Mouse (Mus musculus): ENCODE measurements around the gene Tfg. TPM values are rescaled to one million over a fixed set of nuclear protein-coding genes. Genes with fewer than 3 reads are reported as not detected.

Gene Tfg
- polyA plus RNA-seq, 1 experiment from 2014 or later = 118 TPM

DNA sequence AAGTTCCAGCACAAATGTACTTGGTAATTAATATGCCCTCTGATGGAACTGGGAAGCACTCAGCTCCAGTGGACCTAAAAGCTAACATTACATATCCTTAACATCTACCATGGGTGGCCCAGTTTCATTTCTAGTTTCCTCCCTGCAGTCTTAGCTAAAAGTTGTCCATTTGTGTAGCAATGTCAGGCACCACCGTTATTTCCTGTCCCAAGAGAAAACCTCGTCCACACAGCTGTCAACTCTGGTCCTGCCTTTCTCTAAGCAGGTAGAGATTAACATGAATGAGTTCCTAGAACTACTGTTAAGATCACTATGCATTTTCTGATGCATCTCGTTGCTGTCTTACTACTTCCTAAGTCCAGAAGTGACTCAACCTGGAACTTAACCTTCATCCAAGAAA, 1.6 kb downstream of the Tfg start:
- ATAC-seq (replicated peaks; ENCODE audit: low FRiP score, low read depth) (no peak), DNase-seq (ENCODE audit: low spot score) (no peak)
- Histone ChIP-seq H3K4me3 (replicated peaks; ENCODE audit: low read depth, low read length) (no peak overlapping the region), H3K9ac (ENCODE audit: low read depth, low read length) (no peak overlapping the region), H3K27ac (no peak overlapping the region), H3K36me3 (ENCODE audit: insufficient read depth, low read length) (peaks cover 13% of the 10 kb centered on the region), H3K9me3 (replicated peaks; ENCODE audit: low read length) (no peaks in the 10 kb centered on the region), H3K4me1 (replicated peaks; ENCODE audit: insufficient read depth, low read length) (peaks cover 7% of the 10 kb centered on the region; the same call in 1 of the 2 replicates), H3K4me2 (ENCODE audit: low read length) (peak overlapping the region; percentile 83), H3K27me3 (ENCODE audit: insufficient read depth, low read length) (no peaks in the 10 kb centered on the region)
- WGBS = 57% methylated on average over 3 of the region's 3 CpGs
- no peak for TF ChIP-seq CTCF (IDR thresholded peaks at IDR 0.05; ENCODE audit: low read depth)

DNA sequence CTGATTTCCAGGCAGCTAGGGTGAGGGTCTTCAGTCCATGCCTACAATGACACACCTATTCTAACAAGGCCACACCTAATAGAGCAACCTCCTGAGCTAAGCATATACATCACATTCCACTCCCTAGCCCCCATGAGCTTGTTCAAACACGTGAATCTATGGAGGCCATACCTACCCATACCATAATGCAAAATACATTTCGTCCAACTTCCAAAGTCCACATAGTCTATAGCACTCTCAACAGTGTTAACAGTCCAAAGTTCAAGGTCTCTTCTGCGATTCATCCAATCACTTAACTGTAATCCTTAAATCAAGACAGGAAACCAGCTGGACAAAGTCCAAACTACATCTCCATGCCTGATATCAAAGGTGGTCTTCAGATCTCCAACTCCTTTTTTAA, 7.2 kb downstream of the Tfg start:
- no peak overlapping the region for H3K4me2 ChIP-seq (ENCODE audit: low read length)
- 85% methylated on average over 3 of the region's 3 CpGs for WGBS
- H3K4me1 ChIP-seq (replicated peaks; ENCODE audit: insufficient read depth, low read length) = no peaks in the 10 kb centered on the region
- no peaks in the 10 kb centered on the region for H3K9me3 ChIP-seq (replicated peaks; ENCODE audit: low read length)
- no peak overlapping the region for H3K27ac ChIP-seq
- ATAC-seq (replicated peaks; ENCODE audit: low FRiP score, low read depth) = no peak
- no peak overlapping the region for H3K9ac ChIP-seq (ENCODE audit: low read depth, low read length)
- DNase-seq (ENCODE audit: low spot score) = no peak
- H3K36me3 ChIP-seq (ENCODE audit: insufficient read depth, low read length) = peaks cover 36% of the 10 kb centered on the region
- no peak overlapping the region for H3K4me3 ChIP-seq (replicated peaks; ENCODE audit: low read depth, low read length)
- no peaks in the 10 kb centered on the region for H3K27me3 ChIP-seq (ENCODE audit: insufficient read depth, low read length)
- no peak for TF ChIP-seq CTCF (IDR thresholded peaks at IDR 0.05; ENCODE audit: low read depth)

DNA sequence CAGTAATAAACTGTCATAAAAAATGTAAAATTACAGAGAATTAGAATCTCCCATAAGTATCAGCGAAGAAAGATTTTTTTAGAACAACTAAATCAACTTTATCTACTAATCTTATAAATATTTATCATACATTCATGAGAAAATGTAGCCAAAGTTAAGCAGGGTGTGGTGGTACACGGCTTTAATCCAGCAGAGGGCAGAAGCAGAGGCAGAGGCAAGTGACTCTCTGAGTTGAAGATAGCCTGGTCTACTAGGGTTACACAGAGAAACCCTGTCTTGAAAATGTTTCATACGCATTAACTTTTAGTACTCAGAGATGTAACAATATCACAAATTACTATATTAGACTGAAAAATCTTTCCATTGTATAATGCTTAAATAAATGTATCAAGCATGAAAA, 11.5 kb downstream of the Tfg start:
- Histone ChIP-seq H3K4me2 (ENCODE audit: low read length) (no peak overlapping the region), H3K27ac (no peak overlapping the region), H3K4me3 (replicated peaks; ENCODE audit: low read depth, low read length) (no peak overlapping the region), H3K36me3 (ENCODE audit: insufficient read depth, low read length) (peaks cover 29% of the 10 kb centered on the region), H3K27me3 (ENCODE audit: insufficient read depth, low read length) (no peaks in the 10 kb centered on the region), H3K9ac (ENCODE audit: low read depth, low read length) (no peak overlapping the region), H3K4me1 (replicated peaks; ENCODE audit: insufficient read depth, low read length) (no peaks in the 10 kb centered on the region), H3K9me3 (replicated peaks; ENCODE audit: low read length) (no peaks in the 10 kb centered on the region)
- ATAC-seq (replicated peaks; ENCODE audit: low FRiP score, low read depth) (no peak), DNase-seq (ENCODE audit: low spot score) (no peak)
- 83% methylated on average over 3 of the region's 3 CpGs for WGBS
- TF ChIP-seq CTCF (IDR thresholded peaks at IDR 0.05; ENCODE audit: low read depth) = peak; percentile 25; the same call in 1 of the 2 replicates

DNA sequence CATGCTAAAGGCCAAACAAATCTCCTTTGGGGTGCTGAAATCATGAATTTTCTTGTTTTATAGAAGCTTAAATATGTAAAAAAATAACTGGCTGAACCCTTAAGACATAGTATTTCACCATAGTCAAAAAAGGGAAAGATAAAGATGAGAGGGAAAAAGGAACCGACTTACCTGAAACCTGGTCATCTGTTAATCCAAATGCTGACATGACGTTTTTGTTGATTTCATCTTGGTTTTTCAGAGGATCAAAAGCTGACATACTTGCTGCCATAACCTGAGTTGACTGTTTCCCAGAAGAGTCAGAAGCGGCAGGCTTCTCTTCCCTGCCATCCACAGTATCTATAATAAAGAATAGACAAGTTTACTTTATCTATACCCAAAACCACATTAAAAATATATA, 16.4 kb downstream of the Tfg start:
- Histone ChIP-seq H3K4me3 (replicated peaks; ENCODE audit: low read depth, low read length) (no peak overlapping the region), H3K36me3 (ENCODE audit: insufficient read depth, low read length) (peaks cover 21% of the 10 kb centered on the region), H3K4me1 (replicated peaks; ENCODE audit: insufficient read depth, low read length) (no peaks in the 10 kb centered on the region), H3K4me2 (ENCODE audit: low read length) (no peak overlapping the region), H3K9ac (ENCODE audit: low read depth, low read length) (no peak overlapping the region), H3K27ac (no peak overlapping the region), H3K9me3 (replicated peaks; ENCODE audit: low read length) (no peaks in the 10 kb centered on the region), H3K27me3 (ENCODE audit: insufficient read depth, low read length) (no peaks in the 10 kb centered on the region)
- no peak for ATAC-seq (replicated peaks; ENCODE audit: low FRiP score, low read depth)
- no peak for TF ChIP-seq CTCF (IDR thresholded peaks at IDR 0.05; ENCODE audit: low read depth)
- DNase-seq (ENCODE audit: low spot score) = no peak
- WGBS = 95% methylated on average over 3 of the region's 3 CpGs

DNA sequence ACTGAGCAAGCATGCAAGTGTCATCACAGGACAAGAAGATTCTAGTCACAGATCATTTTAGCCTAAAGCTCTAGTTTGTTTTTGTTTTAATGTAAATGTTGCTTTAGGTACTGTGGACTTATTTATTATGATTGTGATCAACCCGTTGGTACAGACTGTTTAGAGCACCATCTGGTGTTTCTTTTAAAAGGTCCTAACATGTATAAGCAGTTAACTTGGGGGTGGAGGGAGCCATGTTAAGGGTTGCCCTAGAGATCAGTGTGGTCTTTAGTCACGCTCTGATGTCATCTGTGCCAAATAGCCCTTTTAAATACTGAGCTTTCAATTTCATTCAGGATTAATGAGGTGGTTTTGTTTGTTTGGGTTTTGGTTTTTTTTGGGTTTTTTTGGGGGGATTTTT, 20.8 kb downstream of the Tfg start:
- Histone ChIP-seq H3K9me3 (replicated peaks; ENCODE audit: low read length) (no peaks in the 10 kb centered on the region), H3K27me3 (ENCODE audit: insufficient read depth, low read length) (no peaks in the 10 kb centered on the region), H3K9ac (ENCODE audit: low read depth, low read length) (no peak overlapping the region), H3K36me3 (ENCODE audit: insufficient read depth, low read length) (peaks cover 17% of the 10 kb centered on the region), H3K4me3 (replicated peaks; ENCODE audit: low read depth, low read length) (no peak overlapping the region), H3K4me2 (ENCODE audit: low read length) (no peak overlapping the region), H3K27ac (no peak overlapping the region), H3K4me1 (replicated peaks; ENCODE audit: insufficient read depth, low read length) (no peaks in the 10 kb centered on the region)
- WGBS = 65% methylated on average over 2 of the region's 2 CpGs
- no peak for TF ChIP-seq CTCF (IDR thresholded peaks at IDR 0.05; ENCODE audit: low read depth)
- ATAC-seq (replicated peaks; ENCODE audit: low FRiP score, low read depth) (no peak), DNase-seq (ENCODE audit: low spot score) (no peak)

DNA sequence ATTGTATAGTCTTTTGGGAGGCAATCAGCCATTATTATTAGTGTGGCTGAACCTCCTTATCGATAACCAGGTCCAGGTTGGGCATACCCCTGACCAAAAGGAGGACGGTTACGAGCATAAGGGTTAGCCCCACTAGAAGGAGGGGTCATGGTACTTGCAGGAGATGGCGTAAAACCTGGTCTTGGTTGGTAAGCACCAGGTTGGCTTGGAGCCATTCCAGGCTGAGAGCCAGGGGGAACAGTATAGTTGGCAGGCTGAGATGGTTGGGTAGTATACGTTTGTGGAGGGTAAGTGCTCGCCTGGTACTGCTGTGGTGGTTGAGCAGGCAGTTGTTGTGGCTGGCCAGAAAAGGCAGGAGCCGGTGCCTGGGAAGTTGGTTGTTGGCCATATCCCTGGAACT, 26.5 kb downstream of the Tfg start:
- DNase-seq (ENCODE audit: low spot score) (no peak), ATAC-seq (replicated peaks; ENCODE audit: low FRiP score, low read depth) (no peak)
- Histone ChIP-seq H3K27me3 (ENCODE audit: insufficient read depth, low read length) (no peaks in the 10 kb centered on the region), H3K4me3 (replicated peaks; ENCODE audit: low read depth, low read length) (no peak overlapping the region), H3K4me2 (ENCODE audit: low read length) (no peak overlapping the region), H3K36me3 (ENCODE audit: insufficient read depth, low read length) (peaks cover 16% of the 10 kb centered on the region), H3K4me1 (replicated peaks; ENCODE audit: insufficient read depth, low read length) (no peaks in the 10 kb centered on the region), H3K9ac (ENCODE audit: low read depth, low read length) (no peak overlapping the region), H3K9me3 (replicated peaks; ENCODE audit: low read length) (no peaks in the 10 kb centered on the region), H3K27ac (no peak overlapping the region)
- no peak for TF ChIP-seq CTCF (IDR thresholded peaks at IDR 0.05; ENCODE audit: low read depth)
- WGBS = 92% methylated on average over 7 of the region's 7 CpGs

DNA sequence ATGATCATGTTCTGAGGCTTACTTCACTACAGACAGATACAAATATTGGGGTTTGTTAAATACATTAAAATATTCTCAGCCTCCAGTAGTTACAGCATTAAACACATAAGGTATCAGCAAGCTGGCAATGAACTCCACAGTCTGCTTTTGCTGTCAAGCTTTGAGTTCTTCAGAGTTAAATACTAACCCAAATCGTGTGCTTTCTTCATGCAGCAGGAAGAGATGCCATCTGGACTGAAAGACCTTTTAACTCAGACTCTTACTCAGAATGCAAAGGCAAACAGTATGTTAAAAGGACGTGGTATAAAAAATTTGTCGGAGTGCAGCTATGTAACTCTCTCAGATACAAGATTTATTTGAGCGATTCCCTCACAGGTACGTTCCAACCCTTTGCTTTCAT, 30.5 kb downstream of the Tfg start:
- no peak for DNase-seq (ENCODE audit: low spot score)
- Histone ChIP-seq H3K27me3 (ENCODE audit: insufficient read depth, low read length) (no peaks in the 10 kb centered on the region), H3K4me2 (ENCODE audit: low read length) (no peak overlapping the region), H3K9me3 (replicated peaks; ENCODE audit: low read length) (no peaks in the 10 kb centered on the region), H3K36me3 (ENCODE audit: insufficient read depth, low read length) (peaks cover 14% of the 10 kb centered on the region), H3K27ac (no peak overlapping the region), H3K4me3 (replicated peaks; ENCODE audit: low read depth, low read length) (no peak overlapping the region), H3K9ac (ENCODE audit: low read depth, low read length) (no peak overlapping the region), H3K4me1 (replicated peaks; ENCODE audit: insufficient read depth, low read length) (no peaks in the 10 kb centered on the region)
- ATAC-seq (replicated peaks; ENCODE audit: low FRiP score, low read depth) = no peak
- WGBS = 93% methylated on average over 5 of the region's 5 CpGs
- no peak for TF ChIP-seq CTCF (IDR thresholded peaks at IDR 0.05; ENCODE audit: low read depth)
